Mouse (Mus musculus): ENCODE results near the gene Depdc1b. TPM values are rescaled to one million over a fixed set of nuclear protein-coding genes. Genes with fewer than 3 reads are reported as not detected.
A peak's percentile ranks its signal among the peaks of the same experiment; 100 is the strongest.

Depdc1b gene
- polyA plus RNA-seq, 1 experiment from 2014 or later = 13.3 TPM

GRCm38 (mm10) chr13:108449116-108450097 lies 133.3 kb downstream of the Depdc1b start, which contains the start of gene Pde4d:
Pde4d (plus strand) TSS chr13:108449948.
- H3K27ac ChIP-seq (replicated peaks) = no peak within 1 kb of the TSS
- no peak within 1 kb of the TSS for H3K9ac ChIP-seq
- peak within 1 kb of the TSS; percentile 18 for H3K4me2 ChIP-seq
- no peak; the same call in 1 of the 2 replicates for ATAC-seq (ENCODE audit: insufficient read depth)
- no peaks in the 10 kb centered on the region for H3K27me3 ChIP-seq
- H3K36me3 ChIP-seq (replicated peaks) = no peaks in the 10 kb centered on the region
- WGBS (ENCODE audit: insufficient replicate concordance) = 8% methylated on average over 10 of the region's 10 CpGs
- no peak within 1 kb of the TSS for H3K4me3 ChIP-seq (replicated peaks)
- H3K9me3 ChIP-seq (replicated peaks) = no peaks in the 10 kb centered on the region
- peaks cover 4% of the 10 kb centered on the region; the same call in 1 of the 2 replicates for H3K4me1 ChIP-seq (replicated peaks)

- Histone ChIP-seq H3K27me3 (no peaks in the 10 kb centered on the region), H3K9ac (no peak overlapping the region), H3K4me1 (replicated peaks) (peaks cover 4% of the 10 kb centered on the region; the same call in 1 of the 2 replicates), H3K27ac (replicated peaks) (no peak overlapping the region), H3K36me3 (replicated peaks) (no peaks in the 10 kb centered on the region), H3K4me2 (no peak overlapping the region), H3K9me3 (replicated peaks) (no peaks in the 10 kb centered on the region), H3K4me3 (replicated peaks) (no peak overlapping the region)
- no peak for ATAC-seq (ENCODE audit: insufficient read depth)
- whole genome bisulfite sequencing (ENCODE audit: insufficient replicate concordance) = 41% methylated on average over 2 of the region's 2 CpGs
Measured at GRCm38 (mm10) chr13:108451122-108451521, 135.0 kb downstream of the Depdc1b start.

GRCm38 (mm10) chr13:108453064-108453919 lies 137.2 kb downstream of the Depdc1b start:
- H3K4me3 ChIP-seq (replicated peaks) = no peak overlapping the region

More at GRCm38 (mm10) chr13:108453064-108453919, 137.2 kb downstream of the Depdc1b start:
- WGBS (ENCODE audit: insufficient replicate concordance) = 30% methylated on average over 6 of the region's 6 CpGs
- H3K27ac ChIP-seq (replicated peaks) = no peak overlapping the region
- no peaks in the 10 kb centered on the region for H3K36me3 ChIP-seq (replicated peaks)
- no peaks in the 10 kb centered on the region for H3K27me3 ChIP-seq
- H3K9me3 ChIP-seq (replicated peaks) = no peaks in the 10 kb centered on the region
- H3K9ac ChIP-seq = no peak overlapping the region
- H3K4me2 ChIP-seq = no peak overlapping the region
- no peak for ATAC-seq (ENCODE audit: insufficient read depth)
- H3K4me1 ChIP-seq (replicated peaks) = peaks cover 4% of the 10 kb centered on the region; the same call in 1 of the 2 replicates

Other genes starting within 250 kb of the Depdc1b start
- 19.5 and 23.8 TPM in 2 replicates for gene Ndufaf2, start 157.7 kb upstream of the Depdc1b start, polyA plus RNA-seq (2015; fragmentation: Nextera tagmentation; extraction: Ambion mirVana)
- gene Ercc8, start 157.6 kb upstream of the Depdc1b start, polyA plus RNA-seq (2015; fragmentation: Nextera tagmentation; extraction: Ambion mirVana) = 6.2 and 7.4 TPM in 2 replicates
- 2.0 and 2.1 TPM in 2 replicates for gene Elovl7, start 101.9 kb upstream of the Depdc1b start, polyA plus RNA-seq (2015; fragmentation: Nextera tagmentation; extraction: Ambion mirVana)
- gene Pde4d, start 133.6 kb downstream of the Depdc1b start, polyA plus RNA-seq (2015; fragmentation: Nextera tagmentation; extraction: Ambion mirVana) = 13.2 and 16.2 TPM in 2 replicates